21 mouse cellular contexts compared by ENCODE assay signal in genomic region chr16:30179504-30179976, GRCm38 (mm10).
DNase-seq lines count a peak whose midpoint lies in the region; ATAC-seq and TF ChIP-seq lines count a peak whose summit lies in the region.
"Had no signal": no experiment of that assay in that cellular context is flagged by ENCODE, and none has a peak within 500 bp of the region (broad histone marks: within the 10 kb centered on the region; RNA-seq: fewer than 3 reads in every experiment).

No protein-coding gene starts in this region.

- no peaks in the 10 kb centered on the region for H3K36me3 ChIP-seq in liver, embryonic 11.5 days (ENCODE audit: control insufficient read depth, insufficient read depth, low read length)
- no peaks in the 10 kb centered on the region for H3K36me3 ChIP-seq in megakaryocyte, embryonic 14.5 days (replicated peaks; ENCODE audit: low read length)
- no peaks in the 10 kb centered on the region for H3K36me3 ChIP-seq in hindbrain, postnatal 0 days (ENCODE audit: insufficient read depth, low read length)
- no peaks in the 10 kb centered on the region for H3K36me3 ChIP-seq in heart, embryonic 11.5 days (ENCODE audit: control insufficient read depth, insufficient read depth, low read length)
- H3K36me3 ChIP-seq in hindbrain, embryonic 14.5 days (replicated peaks; ENCODE audit: control insufficient read depth, insufficient read depth): no peaks in the 10 kb centered on the region
- H3K36me3 ChIP-seq: heart, embryonic 13.5 days; limb, embryonic 15.5 days; midbrain, embryonic 15.5 days; neural tube, embryonic 15.5 days had no signal

- no peak overlapping the region for H3K27ac ChIP-seq in liver, embryonic 11.5 days (ENCODE audit: low read depth, low read length)
- H3K27ac ChIP-seq in hindbrain, postnatal 0 days: no peak overlapping the region
- no peak overlapping the region for H3K27ac ChIP-seq in heart, embryonic 11.5 days (ENCODE audit: low read depth, low read length)
- no peak overlapping the region for H3K27ac ChIP-seq in hindbrain, embryonic 14.5 days
- H3K27ac ChIP-seq: heart, embryonic 13.5 days; macrophage; midbrain, embryonic 15.5 days; neural tube, embryonic 15.5 days had no signal

- no peak overlapping the region for H3K9ac ChIP-seq in liver, embryonic 11.5 days (ENCODE audit: low read depth, low read length)
- no peak overlapping the region for H3K9ac ChIP-seq in hindbrain, postnatal 0 days (replicated peaks; ENCODE audit: low read length)
- H3K9ac ChIP-seq in heart, embryonic 11.5 days (ENCODE audit: low read depth, low read length): no peak overlapping the region
- H3K9ac ChIP-seq in hindbrain, embryonic 14.5 days: no peak overlapping the region
- H3K9ac ChIP-seq: forebrain, postnatal 0 days; heart, embryonic 13.5 days; limb, embryonic 15.5 days; midbrain, embryonic 15.5 days; neural tube, embryonic 15.5 days had no signal

- 34% methylated on average over 5 of the region's 5 CpGs for WGBS in liver, embryonic 11.5 days
- WGBS in hindbrain, postnatal 0 days: 84% methylated on average over 5 of the region's 5 CpGs
- WGBS in heart, embryonic 11.5 days (ENCODE audit: insufficient replicate concordance): 48% methylated on average over 5 of the region's 5 CpGs
- 89% methylated on average over 5 of the region's 5 CpGs for WGBS in hindbrain, embryonic 14.5 days

- H3K4me3 ChIP-seq in liver, embryonic 11.5 days (ENCODE audit: low read depth, low read length): no peak overlapping the region
- peak overlapping the region; percentile 69 for H3K4me3 ChIP-seq in megakaryocyte, embryonic 14.5 days (replicated peaks)
- no peak overlapping the region for H3K4me3 ChIP-seq in hindbrain, postnatal 0 days (ENCODE audit: low read length)
- H3K4me3 ChIP-seq in heart, embryonic 11.5 days (ENCODE audit: low read depth, low read length): no peak overlapping the region
- no peak overlapping the region for H3K4me3 ChIP-seq in hindbrain, embryonic 14.5 days (replicated peaks; ENCODE audit: low read length)
- H3K4me3 ChIP-seq: heart, embryonic 13.5 days; limb, embryonic 15.5 days; midbrain, embryonic 15.5 days; neural tube, embryonic 15.5 days had no signal

- no peaks in the 10 kb centered on the region for H3K9me3 ChIP-seq in liver, embryonic 11.5 days (ENCODE audit: control insufficient read depth, low read length)
- H3K9me3 ChIP-seq in megakaryocyte, embryonic 14.5 days: no peaks in the 10 kb centered on the region
- no peaks in the 10 kb centered on the region for H3K9me3 ChIP-seq in hindbrain, postnatal 0 days (ENCODE audit: low read length)
- no peaks in the 10 kb centered on the region for H3K9me3 ChIP-seq in heart, embryonic 11.5 days (replicated peaks; ENCODE audit: control insufficient read depth, low read length)
- no peaks in the 10 kb centered on the region for H3K9me3 ChIP-seq in hindbrain, embryonic 14.5 days (ENCODE audit: control insufficient read depth, low read length)
- H3K9me3 ChIP-seq: heart, embryonic 13.5 days; limb, embryonic 15.5 days; midbrain, embryonic 15.5 days; neural tube, embryonic 15.5 days had no signal

- H3K4me1 ChIP-seq in liver, embryonic 11.5 days (replicated peaks; ENCODE audit: control insufficient read depth, insufficient read depth, low read length): peaks cover 17% of the 10 kb centered on the region
- peaks cover 98% of the 10 kb centered on the region for H3K4me1 ChIP-seq in megakaryocyte, embryonic 14.5 days
- no peaks in the 10 kb centered on the region for H3K4me1 ChIP-seq in hindbrain, postnatal 0 days (ENCODE audit: insufficient read depth, low read length)
- peaks cover 9% of the 10 kb centered on the region for H3K4me1 ChIP-seq in heart, embryonic 11.5 days (ENCODE audit: control insufficient read depth, insufficient read depth, low read length)
- H3K4me1 ChIP-seq in hindbrain, embryonic 14.5 days (replicated peaks; ENCODE audit: control insufficient read depth, insufficient read depth, low read length): no peaks in the 10 kb centered on the region

- H3K27me3 ChIP-seq in liver, embryonic 11.5 days (replicated peaks; ENCODE audit: control insufficient read depth, insufficient read depth, low read length): peaks cover 2% of the 10 kb centered on the region; the same call in 1 of the 2 replicates
- no peaks in the 10 kb centered on the region for H3K27me3 ChIP-seq in megakaryocyte, embryonic 14.5 days (replicated peaks)
- H3K27me3 ChIP-seq in hindbrain, postnatal 0 days (ENCODE audit: insufficient read depth, low read length): no peaks in the 10 kb centered on the region; the same call in 1 of the 2 replicates
- H3K27me3 ChIP-seq in heart, embryonic 11.5 days (ENCODE audit: control insufficient read depth, insufficient read depth, low read length): 0 out of 2 replicates have a peak, but pooled peaks cover 6% of the 10 kb centered on the region
- peaks cover 36% of the 10 kb centered on the region for H3K27me3 ChIP-seq in hindbrain, embryonic 14.5 days (ENCODE audit: control insufficient read depth, insufficient read depth, low read length)

- ATAC-seq in liver, embryonic 11.5 days (replicated peaks; ENCODE audit: low FRiP score): peak; percentile 53
- peak; percentile 73 for ATAC-seq in granulocyte monocyte progenitor cell, adult 5-6 weeks (replicated peaks; ENCODE audit: poor library complexity, severe bottlenecking)
- no peak for ATAC-seq in hindbrain, postnatal 0 days
- ATAC-seq in heart, embryonic 11.5 days (replicated peaks; ENCODE audit: insufficient number of reproducible peaks, low FRiP score, low TSS enrichment): no peak
- no peak for ATAC-seq in hindbrain, embryonic 14.5 days (ENCODE audit: low FRiP score)
- ATAC-seq: forebrain, postnatal 0 days; midbrain, embryonic 15.5 days had no signal

- no peak for DNase-seq in liver, embryonic 11.5 days (ENCODE audit: low spot score)
- DNase-seq in liver: no peak
- DNase-seq in CD4-positive helper T cell, adult 2 months (ENCODE audit: low read depth, low spot score): peak; percentile 37
- DNase-seq in hindbrain, postnatal 0 days (ENCODE audit: low spot score): no peak
- DNase-seq in hindbrain, embryonic 14.5 days (ENCODE audit: low spot score): no peak
- DNase-seq: adrenal gland, adult 8-10 months; cerebellum, adult 9-11 months; forebrain, postnatal 0 days; heart, adult 11 months; heart, postnatal 36 days; kidney, adult 11 months; kidney, postnatal 10 days; right cerebral cortex, postnatal 14 days had no signal

- peak overlapping the region; percentile 14; the same call in 1 of the 2 replicates for H3K4me2 ChIP-seq in liver, embryonic 11.5 days
- H3K4me2 ChIP-seq in hindbrain, postnatal 0 days (ENCODE audit: low read depth, low read length): no peak overlapping the region
- no peak overlapping the region for H3K4me2 ChIP-seq in heart, embryonic 11.5 days
- H3K4me2 ChIP-seq in hindbrain, embryonic 14.5 days (replicated peaks): no peak overlapping the region
- H3K4me2 ChIP-seq: heart, embryonic 13.5 days; limb, embryonic 15.5 days; midbrain, embryonic 15.5 days; neural tube, embryonic 15.5 days had no signal

- TF ChIP-seq CTCF in hindbrain, postnatal 0 days (IDR thresholded peaks at IDR 0.05; ENCODE audit: low read depth): no peak

Comparison
In these comparisons a context has a peak if more than half of its experiments do, and no peak if none do; other contexts are left out.
1. ATAC-seq: peak in liver, embryonic 11.5 days (single experiment) and granulocyte monocyte progenitor cell, adult 5-6 weeks (single experiment); none in hindbrain, postnatal 0 days (single experiment), heart, embryonic 11.5 days (single experiment) and hindbrain, embryonic 14.5 days (single experiment).